Mouse (Mus musculus): ENCODE measurements at regions not wholly inside any gene's neighbourhood (a gene's known extent, or its start where the extent isn't known, plus 50 kb on each side); places are given as distances from the start of the nearest gene placed in this dataset.

DNA sequence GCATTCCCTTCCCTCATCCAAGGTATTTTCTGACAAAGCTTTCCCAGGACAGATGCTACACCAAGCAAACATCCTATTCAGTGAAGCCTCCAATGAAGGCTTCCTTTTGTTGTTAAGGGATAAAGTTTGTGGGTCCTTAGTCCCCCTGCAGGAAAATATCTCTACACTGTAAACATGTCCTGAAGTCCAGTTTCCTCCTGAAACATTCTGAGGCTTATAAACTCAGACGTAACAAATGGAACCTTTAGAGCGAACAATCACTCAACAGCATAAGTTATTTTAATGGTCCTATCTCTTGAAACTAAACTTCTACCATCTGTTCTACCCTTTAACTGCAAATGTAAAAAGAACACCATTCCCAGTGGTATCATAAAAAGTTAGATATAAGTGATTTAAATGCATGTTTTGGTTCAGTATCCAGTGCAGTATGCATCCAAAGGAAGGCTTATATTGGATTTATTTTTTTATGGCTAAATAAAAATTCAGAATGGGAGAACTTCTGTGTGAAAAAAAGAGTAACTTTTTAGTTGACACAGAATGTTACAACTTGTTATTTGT, 115.1 kb upstream of the Tapt1 start:
- no peak overlapping the region for H3K4me3 ChIP-seq (ENCODE audit: insufficient read depth, low read length)
- TF ChIP-seq POLR2A (IDR thresholded peaks at IDR 0.05; ENCODE audit: extremely low read depth, insufficient read depth, low read length) (no peak), CTCF (IDR thresholded peaks at IDR 0.05; ENCODE audit: extremely low read depth, insufficient read depth, low read length) (no peak)

DNA sequence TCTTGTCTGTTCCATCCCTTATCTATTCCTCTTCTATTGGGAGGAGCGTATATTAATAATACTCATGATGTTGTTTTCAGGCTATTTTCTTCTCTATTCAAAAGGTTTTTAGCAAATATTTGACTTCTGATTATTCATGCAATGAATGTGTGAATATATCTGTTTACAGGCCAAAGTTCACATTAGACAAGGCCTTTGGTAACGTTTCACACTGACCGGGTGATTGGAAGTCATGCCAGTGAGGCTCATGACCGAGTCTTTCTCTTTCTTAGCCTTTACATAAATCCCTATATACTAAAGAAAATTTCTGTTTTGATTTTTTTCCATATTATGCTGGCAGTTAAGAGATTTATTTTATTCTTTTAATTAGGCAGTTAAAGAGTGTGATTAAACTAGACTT, 112.2 kb upstream of the Tapt1 start:
- no peak overlapping the region for H3K4me3 ChIP-seq (ENCODE audit: insufficient read depth, low read length)
- no peaks in the 10 kb centered on the region for H3K4me1 ChIP-seq (ENCODE audit: control insufficient read depth, insufficient read depth, low read length)
- H3K27ac ChIP-seq (ENCODE audit: insufficient read depth, low read length): no peak overlapping the region
- TF ChIP-seq POLR2A (IDR thresholded peaks at IDR 0.05; ENCODE audit: extremely low read depth, insufficient read depth, low read length) (no peak), CTCF (IDR thresholded peaks at IDR 0.05; ENCODE audit: extremely low read depth, insufficient read depth, low read length) (no peak)

More for the DNA sequence above, 115.1 kb upstream of the Tapt1 start:
- H3K27ac ChIP-seq (ENCODE audit: insufficient read depth, low read length): no peak overlapping the region
- no peaks in the 10 kb centered on the region for H3K4me1 ChIP-seq (ENCODE audit: control insufficient read depth, insufficient read depth, low read length)

DNA sequence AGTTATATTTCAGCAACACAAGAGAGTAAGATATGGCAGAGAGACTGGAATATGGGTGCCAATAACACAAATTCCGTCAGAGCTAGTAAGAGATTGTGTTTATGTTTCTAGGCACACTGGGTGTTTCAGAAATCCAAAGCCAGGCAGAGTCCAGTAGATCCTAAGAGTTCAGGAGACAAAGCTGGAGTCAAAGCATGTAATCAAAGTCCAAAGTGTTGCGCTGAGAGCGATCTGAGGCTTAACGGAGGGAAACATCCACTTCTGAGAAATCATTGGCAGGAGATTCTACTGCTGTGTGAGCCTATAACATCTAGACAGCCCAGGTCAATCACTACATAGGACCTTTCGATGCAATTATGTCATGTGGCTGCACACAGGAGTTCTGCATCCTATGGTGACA, 109.3 kb upstream of the Tapt1 start:
- no peak for TF ChIP-seq CTCF (IDR thresholded peaks at IDR 0.05; ENCODE audit: extremely low read depth, insufficient read depth, low read length)
- no peak for TF ChIP-seq POLR2A (IDR thresholded peaks at IDR 0.05; ENCODE audit: extremely low read depth, insufficient read depth, low read length)
- Histone ChIP-seq H3K4me3 (ENCODE audit: insufficient read depth, low read length) (no peak overlapping the region), H3K4me1 (ENCODE audit: control insufficient read depth, insufficient read depth, low read length) (no peaks in the 10 kb centered on the region), H3K27ac (ENCODE audit: insufficient read depth, low read length) (no peak overlapping the region)

DNA sequence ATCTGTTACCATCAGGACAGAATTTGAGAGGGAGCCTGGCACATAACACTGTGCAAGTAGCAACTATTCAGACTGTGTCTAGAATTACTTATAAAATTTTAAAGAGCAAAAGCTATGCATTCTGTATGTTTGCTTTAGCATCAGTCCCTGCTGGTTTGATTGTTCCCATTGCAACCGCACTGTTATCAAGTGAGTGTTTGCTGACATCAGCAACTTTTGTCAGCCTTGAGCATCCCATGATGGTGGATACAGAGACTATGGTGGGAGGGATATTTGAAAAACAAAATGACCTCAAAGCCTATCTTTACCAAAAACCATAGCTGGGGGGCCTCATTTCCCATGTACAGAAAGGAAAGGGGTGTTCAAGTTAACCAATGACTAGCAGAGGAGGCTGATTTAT, 93.2 kb upstream of the Tapt1 start:
- H3K27ac ChIP-seq (ENCODE audit: insufficient read depth, low read length): no peak overlapping the region
- no peak overlapping the region for H3K4me3 ChIP-seq (ENCODE audit: insufficient read depth, low read length)
- TF ChIP-seq POLR2A (IDR thresholded peaks at IDR 0.05; ENCODE audit: extremely low read depth, insufficient read depth, low read length) (no peak), CTCF (IDR thresholded peaks at IDR 0.05; ENCODE audit: extremely low read depth, insufficient read depth, low read length) (no peak)
- no peaks in the 10 kb centered on the region for H3K4me1 ChIP-seq (ENCODE audit: control insufficient read depth, insufficient read depth, low read length)

DNA sequence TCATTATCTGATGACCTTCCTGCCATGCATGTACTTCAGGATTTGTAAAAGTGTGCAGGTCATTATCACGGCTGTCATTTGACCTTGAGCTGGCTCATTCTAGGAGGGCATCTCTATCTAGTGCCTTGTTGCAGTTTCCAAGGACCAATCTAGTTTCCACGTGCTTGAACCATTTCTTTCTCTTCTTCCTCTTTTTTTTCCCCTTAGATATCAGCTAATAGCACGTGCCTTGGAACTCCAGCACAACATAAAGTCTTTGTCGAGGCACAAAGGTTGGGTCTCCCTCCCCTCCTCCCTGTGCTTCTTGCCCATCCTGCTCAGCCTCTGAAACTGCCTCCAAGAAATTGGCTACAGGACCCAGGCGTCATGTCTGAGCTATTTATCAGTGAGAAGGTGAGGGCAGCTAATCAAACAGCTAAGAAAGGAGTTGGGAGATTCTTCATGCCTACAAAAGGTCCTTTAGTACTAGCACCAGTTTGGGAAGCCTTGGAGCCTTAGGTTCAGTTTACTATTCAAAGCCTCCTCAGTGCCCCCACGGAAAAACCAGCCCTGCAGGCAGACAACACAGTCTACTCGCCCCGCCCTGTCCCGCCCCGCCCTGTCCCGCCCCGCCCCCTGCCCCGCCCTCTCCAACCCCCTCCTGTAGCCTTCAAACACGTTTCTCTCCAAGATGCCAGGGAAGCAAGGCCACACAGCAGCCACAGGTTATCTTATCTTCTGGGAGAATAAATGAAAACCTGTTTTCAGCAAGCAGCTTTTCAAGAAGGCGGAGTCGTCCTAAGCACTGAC, 80.5 kb upstream of the Tapt1 start:
- TF ChIP-seq POLR2A (IDR thresholded peaks at IDR 0.05; ENCODE audit: extremely low read depth, insufficient read depth, low read length): no peak
- TF ChIP-seq CTCF (IDR thresholded peaks at IDR 0.05; ENCODE audit: extremely low read depth, insufficient read depth, low read length): no peak
- Histone ChIP-seq H3K27ac (ENCODE audit: insufficient read depth, low read length) (no peak overlapping the region), H3K4me1 (ENCODE audit: control insufficient read depth, insufficient read depth, low read length) (no peaks in the 10 kb centered on the region; the same call in 1 of the 2 replicates), H3K4me3 (ENCODE audit: insufficient read depth, low read length) (no peak overlapping the region)

DNA sequence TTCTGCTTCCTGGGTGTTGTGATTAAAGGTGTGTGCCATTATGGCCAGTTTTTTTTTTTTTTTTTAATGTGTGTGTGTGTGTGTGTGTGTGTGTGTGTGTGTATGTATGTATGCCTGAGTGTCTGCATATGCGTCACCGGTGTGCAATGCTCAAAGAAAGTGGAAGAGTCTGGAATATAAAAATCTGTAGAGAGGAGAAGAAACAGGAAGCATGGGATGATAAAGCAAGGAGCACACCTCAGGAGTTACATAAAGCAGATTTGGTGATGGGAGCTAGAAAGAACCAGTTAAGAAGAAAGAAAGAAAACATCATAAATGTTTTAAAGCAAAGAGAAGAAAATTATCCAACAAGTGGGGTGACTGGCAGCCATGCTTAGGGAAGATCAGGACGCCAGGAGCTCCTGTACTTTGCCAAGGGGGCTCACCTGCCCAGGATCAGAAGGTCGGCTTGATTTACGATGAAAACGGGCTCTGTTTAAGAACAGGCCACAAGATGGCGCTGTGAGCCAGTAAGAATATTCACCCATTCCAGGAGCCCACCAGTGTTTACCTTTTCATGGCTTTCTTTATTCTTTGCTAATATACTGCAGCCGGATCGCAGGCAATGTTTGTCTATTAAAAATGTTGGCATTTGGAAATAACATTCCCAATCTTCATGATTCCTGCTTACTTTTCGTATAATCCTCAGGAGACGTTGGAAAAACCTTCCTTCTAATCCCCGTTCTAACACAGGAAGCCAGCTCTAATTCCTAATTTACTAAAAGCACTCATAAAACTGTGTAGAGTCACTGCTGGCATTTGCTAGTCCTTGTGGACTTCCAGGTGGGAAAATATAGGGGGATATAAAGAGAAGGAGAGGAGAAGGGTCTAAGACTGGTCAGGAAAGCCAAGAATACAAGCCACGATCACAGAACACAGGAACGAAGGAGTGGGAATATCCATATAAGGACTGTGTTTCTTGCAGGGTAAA, 77.7 kb upstream of the Tapt1 start:
- Histone ChIP-seq H3K27ac (ENCODE audit: insufficient read depth, low read length) (no peak overlapping the region), H3K4me1 (ENCODE audit: control insufficient read depth, insufficient read depth, low read length) (no peaks in the 10 kb centered on the region; the same call in 1 of the 2 replicates), H3K4me3 (ENCODE audit: insufficient read depth, low read length) (peak overlapping the region; percentile 13; the same call in 1 of the 2 replicates)
- TF ChIP-seq POLR2A (IDR thresholded peaks at IDR 0.05; ENCODE audit: extremely low read depth, insufficient read depth, low read length): no peak
- TF ChIP-seq CTCF (IDR thresholded peaks at IDR 0.05; ENCODE audit: extremely low read depth, insufficient read depth, low read length): peak; percentile 79

DNA sequence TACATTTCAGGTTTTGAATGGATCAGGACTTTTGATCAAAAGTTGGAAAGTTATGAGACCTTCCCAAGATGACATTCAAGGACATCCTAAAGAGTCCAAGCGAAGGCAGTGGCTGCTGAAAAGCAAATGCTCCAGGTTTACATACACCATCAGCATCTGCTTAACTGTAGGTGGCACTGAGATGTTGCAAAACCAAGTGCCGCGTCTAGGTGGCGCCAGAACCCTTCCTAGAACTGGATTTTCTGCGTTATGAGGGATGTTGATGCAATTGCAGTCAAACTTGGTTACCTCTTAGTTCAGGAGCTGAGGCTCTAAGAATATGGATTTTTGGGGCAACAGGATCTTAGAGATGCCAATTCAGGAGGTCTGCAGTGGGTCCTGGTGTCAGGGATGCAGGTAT, 58.0 kb upstream of the Tapt1 start:
- TF ChIP-seq CTCF (IDR thresholded peaks at IDR 0.05; ENCODE audit: extremely low read depth, insufficient read depth, low read length) (peak; percentile 99), POLR2A (IDR thresholded peaks at IDR 0.05; ENCODE audit: extremely low read depth, insufficient read depth, low read length) (no peak)
- Histone ChIP-seq H3K27ac (ENCODE audit: insufficient read depth, low read length) (no peak overlapping the region), H3K4me3 (ENCODE audit: insufficient read depth, low read length) (no peak overlapping the region), H3K4me1 (ENCODE audit: control insufficient read depth, insufficient read depth, low read length) (no peaks in the 10 kb centered on the region)

All from cortical plate, adult 2 months (tissue).